Mouse (Mus musculus) limb, embryonic 14.5 days (tissue): ENCODE measurements around the gene Zfp386. TPM values are rescaled to one million over a fixed set of nuclear protein-coding genes. Genes with fewer than 3 reads are reported as not detected.

Source experiments
- ATAC-seq: fragments of 200-750 bp; cut with Nextera tagmentation; 2 replicates; pipeline ENCODE4 v1.8.0; 2017; ENCODE audit warnings: low read depth, moderate number of reproducible peaks, moderate TSS enrichment; ENCODE audit not compliant: low FRiP score
- DNase-seq: peaks from one replicate; pipeline ENCODE4 v3.0.0-alpha.2; 2015; ENCODE audit warnings: low spot score
- H3K27ac ChIP-seq: fragments of 300-500 bp; sonication (generic); replicated peaks from 2 replicates; pipeline ENCODE4 v1.5.1; 2014; ENCODE audit warnings: low read depth, mild to moderate bottlenecking, low read length, moderate library complexity, mixed read lengths
- H3K27me3 ChIP-seq: fragments of 300-500 bp; sonication (generic); 2 replicates; pipeline ENCODE4 v1.6.1; 2014; ENCODE audit warnings: low read length, mixed read lengths; ENCODE audit not compliant: control insufficient read depth, insufficient read depth
- H3K36me3 ChIP-seq: fragments of 300-500 bp; sonication (generic); 2 replicates; pipeline ENCODE4 v1.6.1; 2014; ENCODE audit warnings: mild to moderate bottlenecking, low read length, moderate library complexity, mixed read lengths; ENCODE audit not compliant: control insufficient read depth, insufficient read depth
- H3K4me1 ChIP-seq: fragments of 300-500 bp; sonication (generic); 2 replicates; pipeline ENCODE4 v1.6.1; 2014; ENCODE audit warnings: antibody characterized with exemption, low read length, mixed read lengths; ENCODE audit not compliant: control insufficient read depth, insufficient read depth
- H3K4me2 ChIP-seq: fragments of 300-500 bp; sonication (generic); replicated peaks from 2 replicates; pipeline ENCODE4 v1.6.1; 2014; ENCODE audit warnings: low read depth, mild to moderate bottlenecking, low read length, moderate library complexity; ENCODE audit not compliant: severe bottlenecking
- H3K4me3 ChIP-seq: fragments of 300-500 bp; sonication (generic); replicated peaks from 2 replicates; pipeline ENCODE4 v1.5.1; 2014; ENCODE audit warnings: low read length
- H3K9ac ChIP-seq: fragments of 300-500 bp; sonication (generic); 2 replicates; pipeline ENCODE4 v1.6.1; 2014; ENCODE audit warnings: mild to moderate bottlenecking, low read depth, low read length, moderate library complexity; ENCODE audit not compliant: severe bottlenecking
- H3K9me3 ChIP-seq: fragments of 300-500 bp; sonication (generic); 2 replicates; pipeline ENCODE4 v1.6.1; 2016; ENCODE audit warnings: low read length; ENCODE audit not compliant: control insufficient read depth
- POLR2A ChIP-seq: fragments of 200-500 bp; IDR thresholded peaks from 2 replicates; pipeline ENCODE4 v1.8.0; 2012; ENCODE audit warnings: inconsistent platforms, mild to moderate bottlenecking, moderate library complexity, borderline replicate concordance; ENCODE audit not compliant: insufficient read depth, insufficient read length; ENCODE audit errors: extremely low read depth
- WGBS: fragments of 180-500 bp; shearing (Covaris S2); extraction: QIAGEN DNeasy Blood & Tissue Kit; methylation state at CpG from one replicate; pipeline ENCODE4 v1.1.7; 2014; 5-methylcytosine and 5-hydroxymethylcytosine counted together
- polyA plus RNA-seq, 2 experiments: library from polyadenylated mRNA; depleted of rRNA in 1 of 2; stranded (reverse) in 1 of 2; unstranded in 1 of 2; fragments of >200 nt; fragmentation: Nextera tagmentation in 1 of 2; extraction: Ambion mirVana in 1 of 2; gene quantifications; 2 replicates each; pipeline versions ENCODE4 v1.2.1 to v1.2.3; 2012 to 2014

Zfp386 gene
- polyA plus RNA-seq, 2 experiments: 29.9 to 44.4 TPM

GRCm38 (mm10) chr12:116077074-116077854 is 29.7 kb downstream of the Zfp386 start, which contains the start of gene Vipr2:
Vipr2 (plus strand) TSS chr12:116077726.
- no peaks in the 10 kb centered on the region; the same call in 1 of the 2 replicates for H3K4me1 ChIP-seq
- H3K4me3 ChIP-seq: peak within 1 kb of the TSS; percentile 54
- peak within 1 kb of the TSS; percentile 70 for H3K9ac ChIP-seq
- TF ChIP-seq POLR2A: 0 out of 2 replicates have a peak, but pooled peaks have one; percentile 59
- ATAC-seq: peak; percentile 87
- no peaks in the 10 kb centered on the region for H3K36me3 ChIP-seq
- no peak within 1 kb of the TSS for H3K27ac ChIP-seq
- H3K4me2 ChIP-seq: peak within 1 kb of the TSS; percentile 70
- no peaks in the 10 kb centered on the region for H3K9me3 ChIP-seq
- H3K27me3 ChIP-seq: peaks cover 11% of the 10 kb centered on the region; the same call in 1 of the 2 replicates
- peak; percentile 44 for DNase-seq
- 10% methylated on average over 21 of the region's 33 CpGs for WGBS

GRCm38 (mm10) chr12:116077855-116078366 is 30.4 kb downstream of the Zfp386 start:
- H3K9ac ChIP-seq: peak overlapping the region; percentile 70
- H3K27me3 ChIP-seq: peaks cover 11% of the 10 kb centered on the region; the same call in 1 of the 2 replicates
- no peaks in the 10 kb centered on the region; the same call in 1 of the 2 replicates for H3K4me1 ChIP-seq
- H3K4me2 ChIP-seq: peak overlapping the region; percentile 70
- no peaks in the 10 kb centered on the region for H3K9me3 ChIP-seq
- no peak for TF ChIP-seq POLR2A
- H3K4me3 ChIP-seq: peak overlapping the region; percentile 54
- H3K36me3 ChIP-seq: no peaks in the 10 kb centered on the region
- ATAC-seq (peak; percentile 51), DNase-seq (no peak)
- no peak overlapping the region for H3K27ac ChIP-seq
- WGBS: 4% methylated on average over 23 of the region's 24 CpGs

GRCm38 (mm10) chr12:116083125-116083524 is 35.6 kb downstream of the Zfp386 start:
- H3K9ac ChIP-seq: no peak overlapping the region
- ATAC-seq (no peak), DNase-seq (no peak)
- H3K9me3 ChIP-seq: no peaks in the 10 kb centered on the region
- peaks cover 5% of the 10 kb centered on the region; the same call in 1 of the 2 replicates for H3K27me3 ChIP-seq
- no peak for TF ChIP-seq POLR2A
- no peaks in the 10 kb centered on the region for H3K36me3 ChIP-seq
- H3K4me3 ChIP-seq: no peak overlapping the region
- WGBS: 57% methylated on average over 6 of the region's 6 CpGs
- no peak overlapping the region for H3K27ac ChIP-seq
- no peak overlapping the region for H3K4me2 ChIP-seq
- no peaks in the 10 kb centered on the region; the same call in 1 of the 2 replicates for H3K4me1 ChIP-seq

GRCm38 (mm10) chr12:116084294-116084693 is 36.8 kb downstream of the Zfp386 start:
- Histone ChIP-seq H3K4me2 (no peak overlapping the region), H3K9ac (no peak overlapping the region), H3K27ac (no peak overlapping the region), H3K27me3 (0 out of 2 replicates have a peak, but pooled peaks cover 2% of the 10 kb centered on the region), H3K4me1 (no peaks in the 10 kb centered on the region), H3K4me3 (no peak overlapping the region), H3K36me3 (no peaks in the 10 kb centered on the region), H3K9me3 (no peaks in the 10 kb centered on the region)
- no peak for ATAC-seq
- TF ChIP-seq POLR2A: no peak
- 77% methylated on average over 2 of the region's 2 CpGs for WGBS
- DNase-seq: no peak

GRCm38 (mm10) chr12:116086951-116087600 is 39.6 kb downstream of the Zfp386 start:
- 84% methylated on average over 5 of the region's 5 CpGs for WGBS
- Histone ChIP-seq H3K4me2 (no peak overlapping the region), H3K27me3 (no peaks in the 10 kb centered on the region), H3K36me3 (no peaks in the 10 kb centered on the region), H3K4me3 (no peak overlapping the region), H3K4me1 (no peaks in the 10 kb centered on the region), H3K27ac (no peak overlapping the region), H3K9ac (no peak overlapping the region), H3K9me3 (no peaks in the 10 kb centered on the region)
- ATAC-seq (no peak), DNase-seq (no peak)
- TF ChIP-seq POLR2A: no peak
